Mouse (Mus musculus) testis, adult 2 months (tissue): Measurements from ENCODE around the gene Rffl. TPM values are rescaled to one million over a fixed set of nuclear protein-coding genes. Genes with fewer than 3 reads are reported as not detected.

Experiments used
- H3K27ac ChIP-seq: fragments of 200-500 bp; 2 replicates; pipeline ENCODE4 v1.5.1; 2012; ENCODE audit warnings: low read depth, low read length; ENCODE audit not compliant: control insufficient read depth, insufficient read depth
- H3K27me3 ChIP-seq: fragments of 200-500 bp; 2 replicates; pipeline ENCODE4 v1.6.1; 2012; ENCODE audit warnings: mild to moderate bottlenecking, low read length, moderate library complexity; ENCODE audit not compliant: control insufficient read depth, insufficient read depth
- H3K36me3 ChIP-seq: fragments of 200-500 bp; 2 replicates; pipeline ENCODE4 v1.6.1; 2012; ENCODE audit warnings: mild to moderate bottlenecking, low read length; ENCODE audit not compliant: control insufficient read depth, insufficient read depth
- H3K4me1 ChIP-seq: fragments of 200-500 bp; 2 replicates; pipeline ENCODE4 v1.6.1; 2012; ENCODE audit warnings: low read length; ENCODE audit not compliant: control insufficient read depth, insufficient read depth
- H3K4me3 ChIP-seq: fragments of 200-500 bp; 2 replicates; pipeline ENCODE4 v1.5.1; 2012; ENCODE audit warnings: low read depth, mild to moderate bottlenecking, low read length, moderate library complexity, mixed read lengths; ENCODE audit not compliant: control insufficient read depth
- CTCF ChIP-seq: fragments of 200-500 bp; IDR thresholded peaks from 2 replicates; pipeline ENCODE4 v1.5.1; 2012; ENCODE audit warnings: low read depth, mild to moderate bottlenecking, inconsistent platforms, low read length, moderate library complexity; ENCODE audit not compliant: control insufficient read depth, insufficient read depth, insufficient replicate concordance
- POLR2A ChIP-seq: fragments of 200-500 bp; IDR thresholded peaks from 2 replicates; pipeline ENCODE4 v1.6.1; 2012; ENCODE audit warnings: low read depth, mild to moderate bottlenecking, inconsistent platforms, low read length, moderate library complexity; ENCODE audit not compliant: control insufficient read depth
- polyA plus RNA-seq: library from polyadenylated mRNA; depleted of rRNA; stranded (reverse); fragments of >200 nt; gene quantifications from 2 replicates; pipeline ENCODE4 v1.2.3, GENCODE M21; 2012

Rffl gene
- polyA plus RNA-seq, 1 experiment = 143 TPM

DNA sequence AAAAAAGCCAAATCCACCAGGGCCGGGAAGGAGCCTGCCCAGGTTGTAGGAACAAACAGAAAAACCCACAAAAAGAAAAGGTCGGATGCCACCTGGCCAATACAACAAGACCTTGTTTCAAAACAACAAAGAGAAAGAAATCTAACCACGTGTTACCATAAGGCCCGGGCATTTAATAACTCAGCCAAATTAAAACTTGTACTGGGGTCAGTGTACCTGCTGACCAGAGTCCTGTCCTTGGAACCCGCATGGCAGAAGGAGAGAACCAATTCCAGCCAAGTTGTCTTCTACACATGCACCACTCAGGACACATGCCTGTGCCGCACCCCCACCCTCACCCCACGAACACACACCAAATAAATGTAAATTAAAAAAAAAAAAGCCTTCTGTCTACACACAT lies 18.1 kb downstream of the Rffl start:
- TF ChIP-seq CTCF (no peak), POLR2A (no peak)
- no peak overlapping the region for H3K27ac ChIP-seq
- H3K27me3 ChIP-seq = no peaks in the 10 kb centered on the region
- H3K36me3 ChIP-seq = no peaks in the 10 kb centered on the region
- H3K4me3 ChIP-seq = no peak overlapping the region
- H3K4me1 ChIP-seq = no peaks in the 10 kb centered on the region; the same call in 1 of the 2 replicates

DNA sequence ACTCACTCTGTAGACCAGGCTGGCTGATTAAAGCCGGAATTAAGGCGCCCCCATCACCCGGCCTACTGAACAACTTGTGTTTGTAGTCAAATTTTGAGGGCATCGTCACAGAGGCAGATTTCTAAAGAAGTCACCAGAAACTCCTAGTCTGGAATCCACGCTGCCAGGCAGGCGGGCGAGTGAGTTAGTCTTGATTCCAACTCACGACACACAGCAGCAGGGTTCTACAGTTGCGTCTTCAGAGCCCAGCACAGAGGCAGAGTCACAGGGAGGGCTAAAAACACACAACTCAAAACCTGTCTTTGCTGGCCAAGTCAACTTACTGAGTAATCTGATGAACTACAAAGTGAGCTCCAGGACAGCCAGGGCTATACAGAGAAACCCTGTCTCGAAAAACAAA lies 18.5 kb downstream of the Rffl start:
- TF ChIP-seq POLR2A (no peak), CTCF (no peak)
- Histone ChIP-seq H3K4me3 (no peak overlapping the region), H3K27ac (no peak overlapping the region), H3K4me1 (no peaks in the 10 kb centered on the region; the same call in 1 of the 2 replicates), H3K27me3 (no peaks in the 10 kb centered on the region), H3K36me3 (no peaks in the 10 kb centered on the region)

DNA sequence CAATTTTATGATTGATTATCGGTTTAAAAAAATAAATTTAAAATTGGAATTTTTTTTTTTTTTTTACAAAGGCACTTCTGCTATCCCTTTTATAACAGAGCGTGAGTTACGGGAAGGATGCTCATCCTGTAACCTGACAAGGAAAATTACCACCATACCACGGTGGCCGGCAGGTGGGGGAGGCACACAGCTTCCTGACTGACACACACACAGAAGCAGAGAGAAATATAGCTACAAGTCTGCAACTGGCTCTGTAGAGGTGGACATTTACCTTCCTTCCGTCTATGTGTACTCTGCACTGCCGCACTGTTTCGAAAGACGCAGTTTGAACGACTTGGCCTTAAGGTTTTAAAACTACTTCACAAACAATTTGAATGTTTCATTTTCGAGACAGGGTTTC lies 18.9 kb downstream of the Rffl start:
- Histone ChIP-seq H3K4me1 (no peaks in the 10 kb centered on the region; the same call in 1 of the 2 replicates), H3K27ac (no peak overlapping the region), H3K4me3 (no peak overlapping the region), H3K36me3 (no peaks in the 10 kb centered on the region), H3K27me3 (no peaks in the 10 kb centered on the region)
- TF ChIP-seq CTCF = no peak
- TF ChIP-seq POLR2A = no peak

DNA sequence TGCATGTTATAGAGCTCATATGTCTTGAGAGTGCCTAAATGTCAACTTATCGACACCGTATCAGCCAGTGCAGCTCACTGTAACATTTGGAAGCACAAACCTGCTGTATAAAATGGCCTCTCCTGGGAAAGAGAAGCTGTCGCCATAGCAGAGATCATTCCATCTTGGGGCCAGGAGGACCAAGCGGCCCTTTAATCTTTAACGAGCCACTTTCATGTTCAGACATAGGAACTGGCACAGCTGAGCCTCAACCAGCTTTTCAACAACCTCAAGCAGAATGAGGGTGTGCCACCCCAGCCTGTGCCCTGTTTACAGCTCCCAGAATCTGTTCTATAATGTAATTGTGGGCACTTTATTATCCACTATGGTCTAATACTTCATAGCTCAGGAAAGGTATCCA lies 20.8 kb downstream of the Rffl start:
- Histone ChIP-seq H3K4me1 (peaks cover 2% of the 10 kb centered on the region; the same call in 1 of the 2 replicates), H3K27ac (no peak overlapping the region), H3K27me3 (no peaks in the 10 kb centered on the region), H3K36me3 (no peaks in the 10 kb centered on the region), H3K4me3 (no peak overlapping the region)
- no peak for TF ChIP-seq CTCF
- no peak for TF ChIP-seq POLR2A

DNA sequence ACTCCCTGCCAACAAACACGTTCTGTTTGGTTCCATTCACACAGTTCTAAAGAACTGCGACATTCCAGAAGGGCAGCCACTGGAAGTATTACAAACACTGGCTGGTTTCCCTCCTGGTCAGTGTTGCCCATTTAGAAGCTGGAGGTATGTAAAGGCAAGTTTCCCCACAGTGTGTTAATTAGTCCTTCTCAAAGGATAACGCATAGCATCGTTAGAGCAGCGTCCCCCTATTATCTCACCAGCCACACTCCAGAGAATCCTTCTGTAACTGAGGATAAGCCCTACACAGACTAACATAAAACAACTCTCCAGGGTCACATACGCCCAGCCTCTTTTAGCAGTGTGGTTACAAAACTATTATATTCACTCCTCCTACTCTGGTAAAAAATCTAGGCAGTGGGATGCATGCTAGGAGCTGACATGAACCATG lies 23.4 kb downstream of the Rffl start:
- Histone ChIP-seq H3K27me3 (no peaks in the 10 kb centered on the region), H3K36me3 (no peaks in the 10 kb centered on the region), H3K27ac (no peak overlapping the region), H3K4me1 (peaks cover 2% of the 10 kb centered on the region; the same call in 1 of the 2 replicates), H3K4me3 (no peak overlapping the region)
- no peak for TF ChIP-seq CTCF
- no peak for TF ChIP-seq POLR2A

DNA sequence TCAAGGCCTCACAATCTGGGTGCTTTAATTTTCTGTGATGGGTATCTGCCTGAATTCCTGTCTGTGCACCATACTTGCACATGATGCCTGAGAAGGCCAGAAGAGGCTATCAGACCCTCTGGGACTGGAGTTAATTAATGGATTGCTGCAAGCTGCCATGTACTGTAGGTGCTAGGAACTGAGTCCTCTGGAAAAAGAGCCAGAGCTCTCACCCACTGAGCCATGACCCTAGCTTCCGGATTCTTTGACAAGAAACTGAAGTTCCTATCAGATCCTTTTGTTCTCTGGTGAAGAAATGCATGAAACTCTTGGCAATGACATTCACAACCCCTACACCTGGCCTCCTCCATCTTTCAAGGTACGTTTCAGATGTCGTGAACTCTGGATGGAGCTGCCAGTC lies 24.1 kb downstream of the Rffl start:
- no peak overlapping the region for H3K4me3 ChIP-seq
- no peaks in the 10 kb centered on the region for H3K27me3 ChIP-seq
- TF ChIP-seq POLR2A (no peak), CTCF (no peak)
- H3K4me1 ChIP-seq = peaks cover 2% of the 10 kb centered on the region; the same call in 1 of the 2 replicates
- H3K36me3 ChIP-seq = no peaks in the 10 kb centered on the region
- no peak overlapping the region for H3K27ac ChIP-seq

DNA sequence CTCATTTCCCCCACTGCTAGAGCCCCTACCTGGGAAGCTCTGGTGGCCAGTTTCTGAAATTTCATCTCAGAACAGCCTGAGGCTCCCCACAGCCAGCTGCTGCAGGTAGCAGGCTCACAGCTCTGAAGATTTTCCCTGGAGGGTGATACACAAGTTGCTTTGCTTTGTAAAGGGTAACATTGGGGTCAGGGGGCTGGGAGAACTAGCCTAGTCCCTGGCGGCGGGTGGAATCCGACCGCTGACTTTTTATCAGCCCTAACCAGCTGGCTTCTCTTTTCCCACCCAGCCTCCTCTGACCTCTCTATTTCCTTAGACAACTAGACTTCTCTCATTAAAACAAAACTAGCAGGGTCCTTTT lies 25.0 kb downstream of the Rffl start:
- no peak overlapping the region for H3K4me3 ChIP-seq
- TF ChIP-seq CTCF (no peak), POLR2A (no peak)
- no peak overlapping the region for H3K27ac ChIP-seq

DNA sequence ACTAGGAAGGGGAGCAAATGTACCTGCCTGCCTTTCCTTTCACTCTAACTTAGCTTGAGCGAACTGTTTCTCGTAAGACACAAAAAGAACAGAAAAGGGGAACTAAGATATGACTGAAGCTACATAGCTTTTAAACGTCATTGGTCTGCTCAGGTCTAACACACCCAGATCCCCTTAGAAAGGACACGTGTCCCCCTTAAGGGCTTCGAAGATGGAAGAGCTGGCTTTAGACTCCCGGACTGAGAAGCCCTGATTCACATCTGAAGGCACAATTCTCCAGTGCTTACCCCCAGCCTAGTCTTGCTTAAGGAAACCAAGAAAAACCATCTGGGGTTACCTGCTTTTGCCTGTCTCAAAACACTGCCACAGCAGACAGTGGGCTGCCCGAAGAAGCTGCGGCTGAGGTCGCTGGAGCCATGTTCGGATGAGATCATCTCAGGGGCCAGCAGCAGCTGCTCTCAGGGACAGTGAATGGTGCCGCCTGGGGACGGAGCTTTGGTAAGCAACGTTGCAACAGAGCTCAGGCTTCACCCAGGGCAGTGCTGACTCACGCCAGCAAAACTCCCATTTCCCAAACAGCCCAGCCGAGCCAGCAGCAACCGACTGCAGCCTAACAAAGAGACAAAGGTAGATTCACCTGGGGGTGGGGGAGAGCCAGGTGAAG lies 25.5 kb downstream of the Rffl start:
- H3K4me3 ChIP-seq = no peak overlapping the region

More for the DNA sequence above, 25.0 kb downstream of the Rffl start:
- H3K4me1 ChIP-seq = peaks cover 2% of the 10 kb centered on the region; the same call in 1 of the 2 replicates
- H3K36me3 ChIP-seq = no peaks in the 10 kb centered on the region
- no peaks in the 10 kb centered on the region for H3K27me3 ChIP-seq

More for the DNA sequence above, 25.5 kb downstream of the Rffl start:
- TF ChIP-seq CTCF (peak; percentile 13; the same call in 1 of the 2 replicates), POLR2A (no peak)
- Histone ChIP-seq H3K4me1 (peaks cover 2% of the 10 kb centered on the region; the same call in 1 of the 2 replicates), H3K36me3 (no peaks in the 10 kb centered on the region), H3K27me3 (no peaks in the 10 kb centered on the region), H3K27ac (no peak overlapping the region)
